Mouse (Mus musculus) neural tube, embryonic 14.5 days (tissue): ENCODE measurements around the gene Inha. TPM values are rescaled to one million over a fixed set of nuclear protein-coding genes. Genes with fewer than 3 reads are reported as not detected.

Experiments
- ATAC-seq: fragments of 200-750 bp; cut with Nextera tagmentation; 2 replicates; pipeline ENCODE4 v1.8.0; 2017; ENCODE audit warnings: low read depth, mild to moderate bottlenecking, moderate TSS enrichment, moderate library complexity
- H3K27ac ChIP-seq: fragments of 300-500 bp; sonication (generic); 2 replicates; pipeline ENCODE4 v1.5.1; 2014; ENCODE audit warnings: low read depth, mild to moderate bottlenecking, control low read depth, low read length, moderate library complexity, mixed read lengths
- H3K27me3 ChIP-seq: fragments of 300-500 bp; sonication (generic); 2 replicates; pipeline ENCODE4 v1.6.1; 2014; ENCODE audit warnings: low read length; ENCODE audit not compliant: control insufficient read depth, insufficient read depth
- H3K36me3 ChIP-seq: fragments of 300-500 bp; sonication (generic); 2 replicates; pipeline ENCODE4 v1.6.1; 2014; ENCODE audit warnings: low read length, mixed read lengths; ENCODE audit not compliant: control insufficient read depth, insufficient read depth
- H3K4me1 ChIP-seq: fragments of 300-500 bp; sonication (generic); 2 replicates; pipeline ENCODE4 v1.6.1; 2014; ENCODE audit warnings: low read length; ENCODE audit not compliant: control insufficient read depth, insufficient read depth
- H3K4me2 ChIP-seq: fragments of 300-500 bp; sonication (generic); 2 replicates; pipeline ENCODE4 v1.6.1; 2014; ENCODE audit warnings: mild to moderate bottlenecking, low read depth, low read length, control low read depth
- H3K4me3 ChIP-seq: fragments of 300-500 bp; sonication (generic); 2 replicates; pipeline ENCODE4 v1.5.1; 2014; ENCODE audit warnings: low read depth, low read length, control low read depth, mixed read lengths
- H3K9ac ChIP-seq: fragments of 300-500 bp; sonication (generic); replicated peaks from 2 replicates; pipeline ENCODE4 v1.6.1; 2014; ENCODE audit warnings: low read depth, mild to moderate bottlenecking, control low read depth, low read length, mixed read lengths
- H3K9me3 ChIP-seq: fragments of 300-500 bp; sonication (generic); 2 replicates; pipeline ENCODE4 v1.6.1; 2016; ENCODE audit warnings: low read length; ENCODE audit not compliant: control insufficient read depth
- WGBS: fragments of 180-500 bp; shearing (Covaris S2); extraction: QIAGEN DNeasy Blood & Tissue Kit; methylation state at CpG from one replicate; pipeline ENCODE4 v1.1.7; 2014; 5-methylcytosine and 5-hydroxymethylcytosine counted together
- polyA plus RNA-seq: library from polyadenylated mRNA; unstranded; fragments of >200 nt; fragmentation: Nextera tagmentation; extraction: Ambion mirVana; gene quantifications from 2 replicates; pipeline ENCODE4 v1.2.1, GENCODE M21; 2014

Inha gene
- polyA plus RNA-seq, 1 experiment from 2014 or later = 12.3 TPM

- H3K4me3 ChIP-seq = no peak overlapping the region
- no peaks in the 10 kb centered on the region for H3K9me3 ChIP-seq
- WGBS = 97% methylated on average over 3 of the region's 3 CpGs
- no peak overlapping the region for H3K9ac ChIP-seq
- no peak for ATAC-seq
- H3K36me3 ChIP-seq = peaks cover 28% of the 10 kb centered on the region
- no peak overlapping the region for H3K4me2 ChIP-seq
- H3K4me1 ChIP-seq = peaks cover 8% of the 10 kb centered on the region
- H3K27me3 ChIP-seq = no peaks in the 10 kb centered on the region
- H3K27ac ChIP-seq = no peak overlapping the region
Observed at GRCm38 (mm10) chr1:75548083-75548482, 41.2 kb downstream of the Inha start.

- H3K27ac ChIP-seq = no peak overlapping the region
- peaks cover 34% of the 10 kb centered on the region for H3K36me3 ChIP-seq
- WGBS = 92% methylated on average over 17 of the region's 17 CpGs
- no peaks in the 10 kb centered on the region for H3K9me3 ChIP-seq
- H3K4me2 ChIP-seq = no peak overlapping the region
- no peak for ATAC-seq
- H3K4me3 ChIP-seq = no peak overlapping the region
- H3K4me1 ChIP-seq = peaks cover 8% of the 10 kb centered on the region
- no peak overlapping the region for H3K9ac ChIP-seq
- no peaks in the 10 kb centered on the region for H3K27me3 ChIP-seq
Observed at GRCm38 (mm10) chr1:75548871-75549270, 42.0 kb downstream of the Inha start.

- Histone ChIP-seq H3K27me3 (no peaks in the 10 kb centered on the region), H3K4me2 (no peak overlapping the region), H3K27ac (no peak overlapping the region), H3K9me3 (no peaks in the 10 kb centered on the region), H3K36me3 (peaks cover 34% of the 10 kb centered on the region), H3K4me3 (no peak overlapping the region), H3K4me1 (peaks cover 8% of the 10 kb centered on the region), H3K9ac (no peak overlapping the region)
- ATAC-seq = no peak
- WGBS = 86% methylated on average over 17 of the region's 17 CpGs
Observed at GRCm38 (mm10) chr1:75549289-75550279, 42.7 kb downstream of the Inha start.

- Histone ChIP-seq H3K27ac (no peak overlapping the region), H3K4me3 (no peak overlapping the region), H3K4me1 (peaks cover 8% of the 10 kb centered on the region), H3K9ac (no peak overlapping the region), H3K36me3 (peaks cover 39% of the 10 kb centered on the region), H3K27me3 (no peaks in the 10 kb centered on the region), H3K9me3 (no peaks in the 10 kb centered on the region), H3K4me2 (no peak overlapping the region)
- WGBS = 87% methylated on average over 15 of the region's 15 CpGs
- ATAC-seq = no peak
Observed at GRCm38 (mm10) chr1:75550586-75550985, 43.7 kb downstream of the Inha start.

GRCm38 (mm10) chr1:75555680-75556079 is 48.8 kb downstream of the Inha start:
- 89% methylated on average over 7 of the region's 7 CpGs for WGBS
- H3K9ac ChIP-seq = no peak overlapping the region
- ATAC-seq = no peak
- peaks cover 45% of the 10 kb centered on the region for H3K36me3 ChIP-seq
- H3K4me2 ChIP-seq = no peak overlapping the region
- no peak overlapping the region for H3K27ac ChIP-seq
- H3K4me1 ChIP-seq = peaks cover 6% of the 10 kb centered on the region; the same call in 1 of the 2 replicates
- H3K9me3 ChIP-seq = no peaks in the 10 kb centered on the region
- H3K27me3 ChIP-seq = no peaks in the 10 kb centered on the region
- no peak overlapping the region for H3K4me3 ChIP-seq

GRCm38 (mm10) chr1:75556143-75556781 is 49.4 kb downstream of the Inha start:
- Histone ChIP-seq H3K4me2 (no peak overlapping the region), H3K4me1 (peaks cover 6% of the 10 kb centered on the region; the same call in 1 of the 2 replicates), H3K4me3 (no peak overlapping the region), H3K36me3 (peaks cover 39% of the 10 kb centered on the region; the same call in 1 of the 2 replicates), H3K9me3 (no peaks in the 10 kb centered on the region), H3K27ac (no peak overlapping the region), H3K9ac (no peak overlapping the region), H3K27me3 (no peaks in the 10 kb centered on the region)
- no peak for ATAC-seq
- WGBS = 91% methylated on average over 9 of the region's 9 CpGs

- peaks cover 6% of the 10 kb centered on the region; the same call in 1 of the 2 replicates for H3K4me1 ChIP-seq
- no peaks in the 10 kb centered on the region for H3K9me3 ChIP-seq
- H3K4me3 ChIP-seq = no peak overlapping the region
- no peaks in the 10 kb centered on the region for H3K27me3 ChIP-seq
- WGBS = 93% methylated on average over 7 of the region's 7 CpGs
- H3K9ac ChIP-seq = no peak overlapping the region
- H3K27ac ChIP-seq = no peak overlapping the region
- ATAC-seq = no peak
- H3K4me2 ChIP-seq = no peak overlapping the region
- H3K36me3 ChIP-seq = peaks cover 35% of the 10 kb centered on the region; the same call in 1 of the 2 replicates
Observed at GRCm38 (mm10) chr1:75557041-75557440, 50.2 kb downstream of the Inha start.

- H3K27me3 ChIP-seq = no peaks in the 10 kb centered on the region
- H3K9ac ChIP-seq = no peak overlapping the region
- H3K4me3 ChIP-seq = no peak overlapping the region
- no peaks in the 10 kb centered on the region for H3K9me3 ChIP-seq
- ATAC-seq = no peak
- WGBS = 92% methylated on average over 18 of the region's 18 CpGs
- no peak overlapping the region for H3K27ac ChIP-seq
- peaks cover 6% of the 10 kb centered on the region; the same call in 1 of the 2 replicates for H3K4me1 ChIP-seq
- no peak overlapping the region for H3K4me2 ChIP-seq
- peaks cover 22% of the 10 kb centered on the region; the same call in 1 of the 2 replicates for H3K36me3 ChIP-seq
Observed at GRCm38 (mm10) chr1:75558388-75559178, 51.7 kb downstream of the Inha start.
